Mouse (Mus musculus) forebrain, embryonic 15.5 days (tissue): Measurements from ENCODE around the gene Slc12a6. TPM values are rescaled to one million over a fixed set of nuclear protein-coding genes. Genes with fewer than 3 reads are reported as not detected.

Experiments
- ATAC-seq: fragments of 200-750 bp; cut with Nextera tagmentation; replicated peaks from 2 replicates; pipeline ENCODE4 v1.8.0; 2017; ENCODE audit warnings: mild to moderate bottlenecking, moderate TSS enrichment, moderate library complexity
- H3K27ac ChIP-seq: fragments of 300-500 bp; sonication (generic); replicated peaks from 2 replicates; pipeline ENCODE4 v1.5.1; 2015; ENCODE audit warnings: mild to moderate bottlenecking, inconsistent platforms
- H3K27me3 ChIP-seq: fragments of 300-500 bp; sonication (generic); 2 replicates; pipeline ENCODE4 v1.6.1; 2015; ENCODE audit warnings: inconsistent platforms
- H3K36me3 ChIP-seq: fragments of 300-500 bp; sonication (generic); 2 replicates; pipeline ENCODE4 v1.6.1; 2015; ENCODE audit warnings: mild to moderate bottlenecking, inconsistent platforms
- H3K4me1 ChIP-seq: fragments of 300-500 bp; sonication (generic); 2 replicates; pipeline ENCODE4 v1.6.1; 2015; ENCODE audit warnings: inconsistent platforms
- H3K4me2 ChIP-seq: fragments of 300-500 bp; sonication (generic); replicated peaks from 2 replicates; pipeline ENCODE4 v1.6.1; 2015; ENCODE audit warnings: mild to moderate bottlenecking, inconsistent platforms
- H3K4me3 ChIP-seq: fragments of 300-500 bp; sonication (generic); 2 replicates; pipeline ENCODE4 v1.5.1; 2015; ENCODE audit warnings: mild to moderate bottlenecking, inconsistent platforms
- H3K9ac ChIP-seq: fragments of 300-500 bp; sonication (generic); replicated peaks from 2 replicates; pipeline ENCODE4 v1.6.1; 2015; ENCODE audit warnings: mild to moderate bottlenecking, inconsistent platforms
- H3K9me3 ChIP-seq: fragments of 300-500 bp; sonication (generic); 2 replicates; pipeline ENCODE4 v1.6.1; 2016; ENCODE audit warnings: inconsistent platforms
- WGBS: fragments of 180-500 bp; shearing (Covaris S2); methylation state at CpG from one replicate; pipeline ENCODE4 v1.1.7; 2015; ENCODE audit warnings: mixed read lengths; 5-methylcytosine and 5-hydroxymethylcytosine counted together
- polyA plus RNA-seq: library from polyadenylated mRNA; unstranded; fragments of >200 nt; fragmentation: Nextera tagmentation; extraction: Ambion mirVana; gene quantifications from 2 replicates; pipeline ENCODE4 v1.2.1, GENCODE M21; 2015

Slc12a6 gene
- polyA plus RNA-seq, 1 experiment from 2014 or later, result 16.9 TPM

DNA sequence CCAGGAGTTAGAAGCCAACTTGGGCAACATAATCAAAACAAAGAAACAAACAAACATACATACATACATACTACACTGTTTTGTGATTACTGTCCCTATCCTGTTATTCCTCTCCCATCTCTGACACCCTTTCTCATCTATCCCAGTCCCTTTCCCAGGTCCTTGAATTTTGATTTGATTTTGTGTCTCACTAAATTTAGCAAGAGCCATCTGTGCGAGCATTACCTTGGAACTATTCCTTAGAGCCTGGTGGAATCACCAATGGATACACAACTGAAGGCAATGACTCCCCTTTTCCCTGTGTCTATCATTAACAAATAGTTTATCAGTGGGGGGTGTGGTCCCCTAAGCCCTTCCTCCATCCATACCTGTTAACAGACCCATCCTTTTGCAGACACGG, 27.2 kb downstream of the Slc12a6 start:
- WGBS, result 88% methylated on average over 2 of the region's 2 CpGs
- Histone ChIP-seq H3K4me1 (no peaks in the 10 kb centered on the region), H3K9me3 (no peaks in the 10 kb centered on the region), H3K4me2 (no peak overlapping the region), H3K36me3 (no peaks in the 10 kb centered on the region), H3K9ac (no peak overlapping the region), H3K27me3 (no peaks in the 10 kb centered on the region), H3K4me3 (no peak overlapping the region), H3K27ac (no peak overlapping the region)
- no peak for ATAC-seq

DNA sequence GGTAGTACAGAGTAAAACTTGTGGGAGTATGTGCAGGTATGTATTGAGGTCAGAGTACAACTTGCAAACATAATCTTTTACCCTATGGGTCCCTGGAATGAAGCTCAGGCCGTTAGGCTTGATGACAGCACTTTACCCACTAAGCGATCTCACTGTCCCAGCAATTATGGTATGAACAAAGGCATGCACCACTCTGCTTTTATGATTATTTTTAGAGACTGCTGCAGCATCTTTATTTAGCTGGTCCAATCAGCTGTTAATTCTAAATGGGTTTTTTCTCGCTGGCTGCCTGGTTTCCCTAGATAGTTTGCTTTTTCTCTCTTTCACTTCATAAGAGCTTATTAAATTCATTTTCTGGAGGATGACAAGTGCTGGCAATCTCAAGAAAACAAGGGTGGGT, 30.6 kb downstream of the Slc12a6 start:
- Histone ChIP-seq H3K36me3 (no peaks in the 10 kb centered on the region), H3K4me2 (no peak overlapping the region), H3K9ac (no peak overlapping the region), H3K4me3 (no peak overlapping the region), H3K27ac (no peak overlapping the region), H3K27me3 (no peaks in the 10 kb centered on the region), H3K9me3 (no peaks in the 10 kb centered on the region), H3K4me1 (no peaks in the 10 kb centered on the region)
- no peak for ATAC-seq
- 74% methylated on average over 3 of the region's 3 CpGs for WGBS

DNA sequence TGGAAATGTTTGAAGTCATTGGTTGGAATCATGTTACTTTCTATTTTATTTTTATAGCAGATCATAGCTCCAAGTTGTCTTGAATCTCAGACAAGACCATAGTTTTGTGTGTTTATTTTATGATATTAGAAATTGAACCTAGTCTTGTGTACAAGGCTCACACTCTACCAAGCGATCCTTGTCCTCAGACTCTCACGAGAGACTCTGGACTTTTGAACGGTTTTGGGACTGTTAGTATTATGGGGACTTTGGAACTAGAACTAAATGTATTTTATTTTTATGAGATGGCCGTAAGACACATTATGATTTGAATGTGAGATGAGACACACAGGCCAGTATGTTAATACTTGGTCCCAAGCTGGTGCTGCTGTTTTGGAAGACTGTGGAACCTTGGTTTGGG, 32.6 kb downstream of the Slc12a6 start:
- Histone ChIP-seq H3K4me3 (no peak overlapping the region), H3K9me3 (no peaks in the 10 kb centered on the region), H3K4me2 (no peak overlapping the region), H3K36me3 (no peaks in the 10 kb centered on the region), H3K27ac (no peak overlapping the region), H3K27me3 (no peaks in the 10 kb centered on the region), H3K4me1 (no peaks in the 10 kb centered on the region), H3K9ac (no peak overlapping the region)
- 95% methylated on average over 4 of the region's 4 CpGs for WGBS
- ATAC-seq, result no peak

DNA sequence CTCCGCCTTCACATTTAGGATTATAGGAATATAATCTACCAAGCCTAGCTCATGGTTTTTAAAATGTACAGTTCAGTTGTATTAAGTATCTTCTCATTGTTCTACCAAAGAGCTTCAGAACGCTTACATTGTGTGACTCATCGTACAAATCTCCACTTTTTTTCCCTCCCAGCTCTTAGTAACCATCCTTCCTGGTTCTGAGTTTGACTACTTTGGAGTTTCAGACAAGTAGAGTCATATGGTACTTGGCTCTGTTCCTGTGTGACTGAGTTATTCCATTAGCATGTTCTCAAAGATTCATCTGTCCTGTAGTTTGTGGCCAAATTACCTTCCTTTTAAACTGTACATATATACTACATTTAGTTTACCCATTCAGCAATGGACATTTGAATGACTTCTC, 43.0 kb downstream of the Slc12a6 start:
- Histone ChIP-seq H3K36me3 (no peaks in the 10 kb centered on the region), H3K27me3 (no peaks in the 10 kb centered on the region), H3K4me1 (0 out of 2 replicates have a peak, but pooled peaks cover 3% of the 10 kb centered on the region), H3K27ac (no peak overlapping the region), H3K9ac (no peak overlapping the region), H3K9me3 (no peaks in the 10 kb centered on the region), H3K4me3 (no peak overlapping the region), H3K4me2 (no peak overlapping the region)
- no peak for ATAC-seq
- WGBS, result 95% methylated on average over 3 of the region's 3 CpGs

DNA sequence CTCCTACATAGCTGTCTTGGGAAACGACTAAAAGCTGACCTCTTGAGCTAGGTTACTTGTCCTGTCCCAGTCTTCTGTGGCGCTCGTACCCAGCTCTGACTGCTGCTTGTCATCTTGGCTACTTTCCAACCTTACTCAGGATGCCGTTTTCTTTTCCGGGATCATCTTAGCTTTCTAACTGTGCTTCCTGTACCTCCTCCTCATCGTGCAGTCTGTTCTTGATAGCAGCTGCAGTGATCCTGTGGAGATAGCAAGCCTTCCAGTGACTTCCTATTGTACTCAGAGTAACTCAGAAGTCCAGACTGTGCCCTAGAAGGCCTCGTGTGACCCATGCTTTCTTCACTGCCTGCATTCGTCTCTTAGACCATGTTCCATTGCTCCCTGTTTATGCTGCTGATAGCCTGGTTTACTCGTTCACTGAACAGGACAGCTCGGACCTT, 43.6 kb downstream of the Slc12a6 start:
- H3K27me3 ChIP-seq, result no peaks in the 10 kb centered on the region
- H3K4me3 ChIP-seq, result no peak overlapping the region
- WGBS, result 74% methylated on average over 10 of the region's 10 CpGs
- H3K4me1 ChIP-seq, result 0 out of 2 replicates have a peak, but pooled peaks cover 3% of the 10 kb centered on the region
- H3K9me3 ChIP-seq, result no peaks in the 10 kb centered on the region
- H3K36me3 ChIP-seq, result no peaks in the 10 kb centered on the region
- no peak overlapping the region for H3K9ac ChIP-seq
- ATAC-seq, result no peak
- H3K27ac ChIP-seq, result no peak overlapping the region
- H3K4me2 ChIP-seq, result no peak overlapping the region

DNA sequence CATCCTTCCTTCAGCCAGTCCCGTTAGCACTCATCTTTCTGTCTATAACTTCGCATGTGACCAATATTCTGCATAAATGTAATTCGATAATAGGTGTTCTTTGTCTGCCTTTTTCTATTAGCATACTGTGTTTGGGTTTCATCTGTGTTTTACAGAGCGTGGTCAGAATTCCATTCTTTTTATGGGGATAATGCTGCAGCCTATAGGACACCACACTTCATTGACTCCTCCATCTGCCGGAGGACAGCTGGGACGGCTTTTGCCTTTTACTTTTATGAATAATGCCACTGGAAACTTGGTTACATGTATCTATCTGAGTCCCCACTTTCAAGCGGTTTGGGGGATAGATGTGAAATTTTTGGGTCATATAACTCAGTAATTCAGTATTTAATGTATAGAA, 50.0 kb downstream of the Slc12a6 start:
- Histone ChIP-seq H3K4me1 (no peaks in the 10 kb centered on the region), H3K36me3 (no peaks in the 10 kb centered on the region)
- WGBS, result 88% methylated on average over 7 of the region's 7 CpGs

DNA sequence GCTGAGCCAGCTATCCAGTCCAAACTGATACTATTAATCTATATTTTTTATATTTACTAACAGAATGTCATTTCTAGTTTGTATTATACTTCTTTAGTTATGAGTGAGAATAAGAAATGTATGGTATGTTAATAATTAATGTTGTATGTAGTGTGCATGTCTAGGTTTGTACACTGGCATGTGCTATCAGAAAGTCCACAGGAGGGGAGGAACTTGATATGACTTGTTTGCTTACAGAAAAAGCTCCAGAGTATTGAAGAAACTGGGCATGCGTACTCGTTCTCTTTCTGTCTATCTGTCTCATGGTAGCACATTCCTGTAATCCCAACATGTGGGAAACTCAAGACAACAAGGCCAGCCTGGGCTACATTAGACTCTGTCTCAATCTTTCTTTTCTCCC, 52.6 kb downstream of the Slc12a6 start:
- Histone ChIP-seq H3K27me3 (no peaks in the 10 kb centered on the region), H3K4me1 (no peaks in the 10 kb centered on the region), H3K9me3 (no peaks in the 10 kb centered on the region), H3K4me2 (no peak overlapping the region), H3K36me3 (no peaks in the 10 kb centered on the region), H3K27ac (no peak overlapping the region), H3K9ac (no peak overlapping the region), H3K4me3 (no peak overlapping the region)
- 95% methylated on average over 2 of the region's 2 CpGs for WGBS
- ATAC-seq, result no peak

More for the DNA sequence above, 50.0 kb downstream of the Slc12a6 start:
- no peak for ATAC-seq
- Histone ChIP-seq H3K27me3 (no peaks in the 10 kb centered on the region), H3K9ac (no peak overlapping the region), H3K9me3 (no peaks in the 10 kb centered on the region), H3K27ac (no peak overlapping the region), H3K4me2 (no peak overlapping the region), H3K4me3 (no peak overlapping the region)

DNA sequence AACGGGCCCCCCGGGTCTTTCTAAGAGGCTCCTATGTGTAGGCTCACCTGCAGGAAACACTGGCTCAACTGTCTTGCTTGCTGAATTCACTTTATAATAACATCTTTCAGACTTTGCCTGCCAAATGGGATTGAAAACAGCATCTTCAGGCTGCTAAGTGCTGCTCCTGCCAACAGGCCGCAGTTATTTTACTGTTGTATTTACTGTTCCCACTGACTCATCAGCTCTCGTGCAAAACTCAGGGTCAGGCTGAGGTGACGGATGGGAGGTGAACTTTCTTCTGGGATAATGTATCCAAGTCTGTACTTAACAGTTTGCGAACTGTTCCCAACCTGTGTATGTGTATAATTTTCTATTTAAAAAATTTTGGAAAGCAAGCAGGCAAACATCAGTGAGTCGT, 53.3 kb downstream of the Slc12a6 start:
- Histone ChIP-seq H3K27ac (no peak overlapping the region), H3K4me3 (no peak overlapping the region), H3K9ac (no peak overlapping the region), H3K4me1 (no peaks in the 10 kb centered on the region), H3K27me3 (no peaks in the 10 kb centered on the region), H3K36me3 (no peaks in the 10 kb centered on the region), H3K9me3 (no peaks in the 10 kb centered on the region), H3K4me2 (no peak overlapping the region)
- WGBS, result 83% methylated on average over 7 of the region's 7 CpGs
- ATAC-seq, result no peak

DNA sequence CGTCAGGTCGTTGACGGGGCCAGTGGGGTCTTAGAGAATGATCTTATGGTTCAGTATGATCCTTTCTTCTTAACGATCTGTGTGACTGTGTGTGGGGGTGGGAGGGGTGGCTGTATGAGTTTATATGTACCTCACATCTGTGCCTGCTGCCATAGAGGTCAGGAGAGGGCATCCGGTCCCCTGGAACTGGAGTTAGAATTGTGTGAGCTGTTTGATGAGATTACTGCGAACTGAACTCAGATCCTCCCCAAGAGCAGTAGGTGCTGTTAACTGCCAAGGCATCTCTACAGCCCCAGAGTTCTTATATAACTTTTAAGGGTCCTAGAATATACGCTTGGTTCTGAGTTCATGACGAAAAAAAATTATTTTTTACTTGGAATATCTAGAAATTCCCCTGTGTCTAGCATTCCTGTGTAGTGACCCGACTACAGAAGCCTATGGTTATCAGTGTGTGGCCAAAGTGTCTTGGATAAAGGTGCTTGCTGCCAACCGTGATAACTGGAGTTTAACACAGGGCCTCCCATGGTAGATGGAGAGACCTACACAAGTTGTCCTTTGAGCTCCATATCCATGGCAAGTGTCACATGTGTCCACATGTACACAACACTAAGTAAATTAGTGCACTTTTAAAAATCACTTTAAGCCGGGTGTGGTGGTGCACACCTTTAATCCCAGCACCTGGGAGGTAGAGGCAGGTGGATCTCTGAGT, 62.6 kb downstream of the Slc12a6 start:
- 86% methylated on average over 11 of the region's 11 CpGs for WGBS
- H3K9ac ChIP-seq, result no peak overlapping the region
- no peak overlapping the region for H3K27ac ChIP-seq
- H3K27me3 ChIP-seq, result no peaks in the 10 kb centered on the region
- H3K4me1 ChIP-seq, result no peaks in the 10 kb centered on the region
- H3K36me3 ChIP-seq, result no peaks in the 10 kb centered on the region
- H3K9me3 ChIP-seq, result no peaks in the 10 kb centered on the region
- no peak overlapping the region for H3K4me3 ChIP-seq
- 0 out of 2 replicates have a peak, but pooled peaks have one; percentile 8 for ATAC-seq
- H3K4me2 ChIP-seq, result no peak overlapping the region

DNA sequence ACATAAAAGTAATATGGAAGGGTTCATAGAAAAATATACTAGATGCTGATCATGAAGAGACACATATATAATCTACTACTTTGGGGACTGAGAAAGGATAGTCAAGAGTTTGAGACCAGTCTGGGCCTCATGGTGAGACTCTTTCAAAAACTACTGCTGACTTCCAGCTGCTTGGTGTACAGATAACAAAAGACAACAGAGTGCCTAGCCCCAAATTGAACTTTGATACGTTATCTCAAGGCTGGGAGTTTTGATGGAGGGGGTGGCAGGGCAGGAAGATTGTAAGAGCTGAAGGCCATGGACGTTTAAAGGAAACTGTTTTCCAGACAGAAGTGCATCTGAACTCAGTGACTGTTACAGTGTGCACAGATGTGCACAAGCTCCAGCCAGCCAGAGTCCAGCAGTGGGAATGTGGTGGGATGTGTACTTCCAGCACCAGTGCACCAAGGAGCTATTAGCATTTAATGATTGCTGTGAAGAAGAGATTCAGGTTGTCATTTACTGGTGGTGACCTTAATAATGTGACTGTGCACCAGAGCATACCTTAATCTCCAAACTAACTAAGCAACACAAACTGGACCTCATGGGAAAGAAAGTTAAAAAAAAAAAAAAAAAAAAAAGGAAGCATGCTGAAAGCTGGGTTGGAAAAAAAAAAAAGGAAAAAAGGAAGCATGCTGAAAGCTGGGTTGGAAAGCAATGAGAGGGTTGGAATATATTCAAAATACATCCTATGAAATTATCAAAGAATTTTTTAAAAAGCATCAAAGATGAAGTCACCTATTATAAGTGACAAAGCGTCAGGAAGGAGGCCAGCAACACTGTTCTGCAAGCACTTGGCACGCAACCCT, 66.7 kb downstream of the Slc12a6 start:
- whole genome bisulfite sequencing, result 75% methylated on average over 4 of the region's 4 CpGs

DNA sequence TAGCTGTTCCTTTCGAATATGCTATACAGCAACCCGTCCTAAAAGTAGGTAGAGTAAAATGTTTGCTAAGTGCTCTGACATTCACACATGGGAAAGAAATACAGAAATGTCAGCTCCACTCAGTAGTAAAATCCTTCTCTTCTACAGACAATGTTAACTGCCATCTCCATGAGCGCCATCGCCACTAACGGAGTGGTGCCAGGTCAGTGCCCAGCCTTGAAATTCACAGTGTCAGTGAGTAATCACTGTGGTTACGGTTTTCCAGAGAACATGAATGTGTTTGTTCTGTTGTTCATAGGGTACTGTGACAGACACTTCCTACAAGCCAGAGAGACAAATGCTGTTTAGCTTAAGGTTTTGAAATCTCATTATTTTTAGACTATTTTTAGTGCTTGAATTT, 71.6 kb downstream of the Slc12a6 start:
- Histone ChIP-seq H3K9me3 (no peaks in the 10 kb centered on the region), H3K4me1 (no peaks in the 10 kb centered on the region), H3K9ac (no peak overlapping the region), H3K36me3 (peaks cover 52% of the 10 kb centered on the region), H3K27me3 (no peaks in the 10 kb centered on the region), H3K27ac (no peak overlapping the region), H3K4me3 (no peak overlapping the region), H3K4me2 (no peak overlapping the region)
- no peak for ATAC-seq
- 95% methylated on average over 6 of the region's 6 CpGs for WGBS

More for the DNA sequence above, 66.7 kb downstream of the Slc12a6 start:
- Histone ChIP-seq H3K27ac (no peak overlapping the region), H3K36me3 (peaks cover 24% of the 10 kb centered on the region), H3K27me3 (no peaks in the 10 kb centered on the region), H3K4me1 (no peaks in the 10 kb centered on the region), H3K9ac (no peak overlapping the region), H3K9me3 (no peaks in the 10 kb centered on the region), H3K4me2 (no peak overlapping the region), H3K4me3 (no peak overlapping the region)
- ATAC-seq, result no peak

DNA sequence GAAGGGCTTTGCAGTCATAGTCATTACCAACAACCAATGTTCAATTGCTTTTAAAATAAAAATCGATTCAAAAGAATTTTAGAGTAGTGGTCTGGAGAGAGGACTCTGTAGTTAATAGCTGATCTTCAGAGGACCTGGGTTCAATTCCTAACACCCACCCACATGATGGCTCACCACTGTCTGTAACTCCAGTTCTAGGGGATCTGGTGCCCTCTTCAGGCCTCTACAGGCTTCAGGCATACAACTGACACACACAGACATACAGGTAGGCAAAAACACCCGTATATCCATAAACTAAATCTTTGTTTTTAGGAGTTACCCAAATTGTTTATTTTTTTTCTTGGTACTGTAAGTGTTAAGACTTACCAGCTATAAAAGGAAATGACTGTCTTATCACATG, 74.1 kb downstream of the Slc12a6 start:
- no peak overlapping the region for H3K27ac ChIP-seq
- H3K4me3 ChIP-seq, result no peak overlapping the region
- no peak overlapping the region for H3K4me2 ChIP-seq
- no peaks in the 10 kb centered on the region for H3K27me3 ChIP-seq
- no peak overlapping the region for H3K9ac ChIP-seq
- H3K9me3 ChIP-seq, result no peaks in the 10 kb centered on the region
- peaks cover 57% of the 10 kb centered on the region for H3K36me3 ChIP-seq
- WGBS, result 86% methylated on average over 2 of the region's 2 CpGs
- H3K4me1 ChIP-seq, result no peaks in the 10 kb centered on the region
- no peak for ATAC-seq
